Mouse (Mus musculus) gastrocnemius, adult 18-20 months (tissue): ENCODE measurements around the gene E130114P18Rik. TPM values are rescaled to one million over a fixed set of nuclear protein-coding genes. Genes with fewer than 3 reads are reported as not detected.

ENCODE experiments used
- DNase-seq: peaks from one replicate; pipeline ENCODE4 v3.0.0; 2021; ENCODE audit warnings: low spot score
- total RNA-seq, 2 experiments: library from RNA; stranded (reverse); gene quantifications; 2 replicates each; pipeline ENCODE4 v1.2.3; 2021

The E130114P18Rik gene
- total RNA-seq, 2 experiments from 2014 or later: 0.21 TPM; not detected in 1

- DNase-seq: no peak
Observed at GRCm38 (mm10) chr4:97609831-97610727, 167.8 kb downstream of the E130114P18Rik start.

GRCm38 (mm10) chr4:97609329-97609728 is 168.5 kb downstream of the E130114P18Rik start:
- DNase-seq: no peak

GRCm38 (mm10) chr4:97608728-97609127 is 169.2 kb downstream of the E130114P18Rik start:
- no peak for DNase-seq

- DNase-seq: no peak
Observed at GRCm38 (mm10) chr4:97608134-97608533, 169.7 kb downstream of the E130114P18Rik start.

- no peak for DNase-seq
Observed at GRCm38 (mm10) chr4:97607169-97607568, 170.7 kb downstream of the E130114P18Rik start.

- DNase-seq: no peak
Observed at GRCm38 (mm10) chr4:97606524-97606923, 171.4 kb downstream of the E130114P18Rik start.

GRCm38 (mm10) chr4:97602579-97602978 is 175.3 kb downstream of the E130114P18Rik start:
- DNase-seq: no peak

GRCm38 (mm10) chr4:97600875-97601835 is 176.7 kb downstream of the E130114P18Rik start:
- DNase-seq: no peak

GRCm38 (mm10) chr4:97597443-97597842 is 180.4 kb downstream of the E130114P18Rik start:
- DNase-seq: no peak

- DNase-seq: no peak
Observed at GRCm38 (mm10) chr4:97596348-97596747, 181.5 kb downstream of the E130114P18Rik start.

GRCm38 (mm10) chr4:97593869-97594268 is 184.0 kb downstream of the E130114P18Rik start:
- DNase-seq: no peak

GRCm38 (mm10) chr4:97589790-97590189 is 188.1 kb downstream of the E130114P18Rik start:
- no peak for DNase-seq

- DNase-seq: no peak
Observed at GRCm38 (mm10) chr4:97587412-97588010, 190.4 kb downstream of the E130114P18Rik start.

- no peak for DNase-seq
Observed at GRCm38 (mm10) chr4:97585170-97585569, 192.7 kb downstream of the E130114P18Rik start.

- no peak for DNase-seq
Observed at GRCm38 (mm10) chr4:97584445-97585130, 193.3 kb downstream of the E130114P18Rik start.

GRCm38 (mm10) chr4:97582796-97583430 is 195.0 kb downstream of the E130114P18Rik start:
- DNase-seq: no peak

GRCm38 (mm10) chr4:97582064-97582415 is 195.8 kb downstream of the E130114P18Rik start:
- no peak for DNase-seq

- DNase-seq: no peak
Observed at GRCm38 (mm10) chr4:97581314-97582063, 196.4 kb downstream of the E130114P18Rik start.

GRCm38 (mm10) chr4:97580906-97581305 is 197.0 kb downstream of the E130114P18Rik start:
- no peak for DNase-seq
